Mouse (Mus musculus) liver, adult 2 months (tissue): ENCODE measurements around the gene Abcg5.

ENCODE experiments used
- CTCF ChIP-seq: fragments of 200-500 bp; IDR thresholded peaks from 2 replicates; pipeline ENCODE4 v1.5.1; 2011; ENCODE audit warnings: low read depth, low read length, control low read depth
- POLR2A ChIP-seq: fragments of 200-500 bp; IDR thresholded peaks from 2 replicates; pipeline ENCODE4 v1.6.1; 2011; ENCODE audit warnings: low read length, control low read depth; ENCODE audit not compliant: insufficient read depth; ENCODE audit errors: extremely low read depth

DNA sequence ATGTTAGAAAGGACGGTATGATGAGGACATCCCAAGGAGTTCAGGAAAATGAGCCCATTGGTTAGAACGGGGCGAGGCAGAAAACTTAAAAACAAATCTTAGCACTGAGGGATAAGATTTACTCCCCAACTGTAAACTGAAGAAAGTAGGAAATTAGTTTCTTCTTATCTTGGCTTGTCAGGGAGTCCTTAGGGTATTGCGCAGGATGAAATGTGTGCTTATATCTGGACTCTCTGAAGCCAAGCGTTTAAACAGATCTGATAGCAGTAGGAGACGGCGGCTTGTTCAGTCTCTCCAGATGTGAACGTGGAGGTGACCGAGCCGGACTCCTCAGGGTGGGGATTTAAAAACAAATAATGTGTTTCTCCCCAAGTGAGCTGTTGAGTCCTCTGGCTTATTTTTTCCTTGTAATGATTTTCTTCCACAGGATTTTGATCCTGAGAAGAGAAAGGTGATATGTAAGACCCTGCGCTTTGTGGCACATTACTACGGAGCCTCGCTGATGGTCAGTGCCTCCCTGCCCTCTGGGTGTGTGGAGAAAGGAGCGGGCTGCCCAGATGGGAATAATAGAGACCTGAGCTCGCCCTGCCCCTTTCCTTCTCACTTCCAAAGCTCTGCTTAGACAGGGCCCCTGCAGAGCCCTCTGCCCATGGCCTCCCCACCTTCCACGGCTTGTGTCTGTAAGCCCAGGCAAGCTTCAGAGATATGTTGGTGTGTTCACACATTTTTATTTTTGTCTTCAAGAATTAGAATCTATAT lies 38.3 kb downstream of the Abcg5 start:
- TF ChIP-seq CTCF (no peak), POLR2A (no peak)
